Mouse (Mus musculus): Measurements from ENCODE around the gene Mfsd4b1. TPM values are rescaled to one million over a fixed set of nuclear protein-coding genes. Genes with fewer than 3 reads are reported as not detected.

Gene Mfsd4b1
- polyA plus RNA-seq, 1 experiment from 2014 or later, result 0.27 TPM

DNA sequence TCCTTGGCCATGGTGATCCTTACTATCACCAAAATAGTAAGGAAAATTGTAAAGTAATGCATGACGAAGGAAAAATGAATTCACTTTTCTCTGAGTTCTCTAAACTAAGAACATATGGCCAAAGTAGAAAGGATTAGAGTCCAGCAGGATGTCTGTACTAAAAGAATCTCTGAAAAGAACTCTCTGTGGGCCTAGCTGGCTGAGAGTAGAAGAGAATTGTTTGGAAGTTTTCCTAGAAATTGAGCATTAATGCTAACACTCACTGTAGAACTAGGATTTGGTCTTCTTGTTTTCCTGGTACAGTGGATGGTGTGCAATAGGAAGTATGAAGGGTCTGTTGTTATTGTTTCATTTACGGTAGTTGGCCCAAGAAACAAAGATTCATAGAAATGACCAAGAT, 69.9 kb downstream of the Mfsd4b1 start:
- 81% methylated on average over 2 of the region's 2 CpGs for WGBS
- Histone ChIP-seq H3K27me3 (no peaks in the 10 kb centered on the region), H3K4me1 (0 out of 2 replicates have a peak, but pooled peaks cover 5% of the 10 kb centered on the region), H3K4me2 (replicated peaks) (no peak overlapping the region), H3K4me3 (no peak overlapping the region), H3K9ac (replicated peaks) (no peak overlapping the region), H3K27ac (replicated peaks) (no peak overlapping the region), H3K36me3 (no peaks in the 10 kb centered on the region), H3K9me3 (no peaks in the 10 kb centered on the region)
- no peak for ATAC-seq (replicated peaks)

Other genes starting within 250 kb of the Mfsd4b1 start
- 4.2 and 4.6 TPM in 2 replicates for gene Mfsd4b4, start 126.0 kb downstream of the Mfsd4b1 start, polyA plus RNA-seq (2015; fragmentation: Nextera tagmentation; extraction: Ambion mirVana)
- not detected in 2 replicates for gene Mfsd4b2, start 98.3 kb downstream of the Mfsd4b1 start, polyA plus RNA-seq (2015; fragmentation: Nextera tagmentation; extraction: Ambion mirVana)
- 0.13 TPM in 1 of 2 replicates, not detected in the other for gene Mfsd4b3, start 65.1 kb downstream of the Mfsd4b1 start, polyA plus RNA-seq (2015; fragmentation: Nextera tagmentation; extraction: Ambion mirVana)
- not detected in 2 replicates for gene Mfsd4b5, start 38.6 kb downstream of the Mfsd4b1 start, polyA plus RNA-seq (2015; fragmentation: Nextera tagmentation; extraction: Ambion mirVana)
- 3.1 and 3.3 TPM in 2 replicates for gene Slc16a10, start 117.0 kb upstream of the Mfsd4b1 start, polyA plus RNA-seq (2015; fragmentation: Nextera tagmentation; extraction: Ambion mirVana)
- 72.9 and 80.1 TPM in 2 replicates for gene Rpf2, start 221.8 kb upstream of the Mfsd4b1 start, polyA plus RNA-seq (2015; fragmentation: Nextera tagmentation; extraction: Ambion mirVana)
- 87.9 and 88.1 TPM in 2 replicates for gene Gtf3c6, start 232.8 kb upstream of the Mfsd4b1 start, polyA plus RNA-seq (2015; fragmentation: Nextera tagmentation; extraction: Ambion mirVana)

Measured in forebrain, embryonic 15.5 days (tissue).